Mouse (Mus musculus): Measurements from ENCODE around the gene Gm3139. TPM values are rescaled to one million over a fixed set of nuclear protein-coding genes. Genes with fewer than 3 reads are reported as not detected.
"Not testable (repeated sequence)": the region's sequence is repeated elsewhere in the genome, so short reads cannot be mapped to it uniquely, and the experiment has no call there.

Gene Gm3139
- not detected in 2 replicates for polyA plus RNA-seq (2015; fragmentation: Nextera tagmentation; extraction: Ambion mirVana)

GRCm38 (mm10) chr5:94525987-94526386 is at the start of gene Gm3139:
Gm3139 (plus strand) TSS chr5:94526287.
- no CpG with 5 or more reads among the region's 2 CpGs for WGBS
- not testable (repeated sequence) for H3K27me3 ChIP-seq

More at GRCm38 (mm10) chr5:94525987-94526386, at the start of gene Gm3139:
- H3K4me3 ChIP-seq; H3K36me3 ChIP-seq; H3K4me1 ChIP-seq (replicated peaks); H3K9me3 ChIP-seq; H3K27ac ChIP-seq; H3K4me2 ChIP-seq; ATAC-seq (ENCODE audit: low FRiP score); H3K9ac ChIP-seq: not testable (repeated sequence)

Other genes starting within 250 kb of the Gm3139 start
- not detected in 2 replicates for gene A430089I19Rik, start 219.5 kb upstream of the Gm3139 start, polyA plus RNA-seq (2015; fragmentation: Nextera tagmentation; extraction: Ambion mirVana)
- gene Gm6502, start 211.9 kb upstream of the Gm3139 start, polyA plus RNA-seq (2015; fragmentation: Nextera tagmentation; extraction: Ambion mirVana), result not detected in 2 replicates
- gene AA792892, start 186.5 kb upstream of the Gm3139 start, polyA plus RNA-seq (2015; fragmentation: Nextera tagmentation; extraction: Ambion mirVana), result not detected in 2 replicates
- gene Gm7682, start 80.5 kb upstream of the Gm3139 start, polyA plus RNA-seq (2015; fragmentation: Nextera tagmentation; extraction: Ambion mirVana), result not detected in 2 replicates
- not detected in 2 replicates for gene Gm3147, start 90.1 kb downstream of the Gm3139 start, polyA plus RNA-seq (2015; fragmentation: Nextera tagmentation; extraction: Ambion mirVana)
- gene Gm6509, start 97.7 kb downstream of the Gm3139 start, polyA plus RNA-seq (2015; fragmentation: Nextera tagmentation; extraction: Ambion mirVana), result not detected in 2 replicates
- not detected in 2 replicates for gene Gm6205, start 122.1 kb downstream of the Gm3139 start, polyA plus RNA-seq (2015; fragmentation: Nextera tagmentation; extraction: Ambion mirVana)